Comparison of ENCODE assay signal across 9 mouse cellular contexts in genomic region chr14:51172095-51172865, GRCm38 (mm10). TPM values are rescaled to one million over a fixed set of nuclear protein-coding genes. Genes with fewer than 3 reads are reported as not detected.
DNase-seq lines count a peak whose midpoint lies in the region; ATAC-seq and TF ChIP-seq lines count a peak whose summit lies in the region.
"Not testable (repeated sequence)": the region's sequence is repeated elsewhere in the genome, so short reads cannot be mapped to it uniquely, and the experiment has no call there.
"Had no signal": no experiment of that assay in that cellular context is flagged by ENCODE, and none has a peak within 500 bp of the region (broad histone marks: within the 10 kb centered on the region; RNA-seq: fewer than 3 reads in every experiment).

No protein-coding gene starts in this region.

- H3K27me3 ChIP-seq in CH12.LX (replicated peaks); heart, embryonic 15.5 days; kidney, postnatal 0 days (ENCODE audit: insufficient read depth, low read length); midbrain, embryonic 14.5 days (ENCODE audit: control insufficient read depth, insufficient read depth, low read length); spleen, adult 2 months (ENCODE audit: control insufficient read depth, insufficient read depth, low read length): not testable (repeated sequence)

- not testable (repeated sequence) for H3K36me3 ChIP-seq in CH12.LX (replicated peaks in 1 of 2; ENCODE audit: control insufficient read depth in 1 of 2, insufficient read depth in 1 of 2, low read length in 1 of 2); heart, embryonic 15.5 days; kidney, postnatal 0 days (ENCODE audit: insufficient read depth, low read length); midbrain, embryonic 14.5 days (ENCODE audit: control insufficient read depth, insufficient read depth, low read length); spleen, adult 2 months (ENCODE audit: control insufficient read depth, insufficient read depth, low read length)

- H3K4me2 ChIP-seq in CH12.LX (ENCODE audit: insufficient read depth, low read depth, poor library complexity, severe bottlenecking), result peak overlapping the region; percentile 97
- peak overlapping the region; percentile 37; the same call in 1 of the 2 replicates for H3K4me2 ChIP-seq in heart, embryonic 15.5 days
- not testable (repeated sequence) for H3K4me2 ChIP-seq in kidney, postnatal 0 days (ENCODE audit: low read length); midbrain, embryonic 14.5 days (ENCODE audit: low read length)

- DNase-seq in CH12.LX (ENCODE audit: extremely low read depth) (peak; percentile 44), liver (peak; percentile 76)
- peak; percentile 28 for DNase-seq in brain, embryonic 14.5 days (ENCODE audit: low read depth)
- peak; percentile 64 for DNase-seq in kidney, postnatal 0 days (ENCODE audit: low spot score)
- peak; percentile 69 for DNase-seq in midbrain, embryonic 14.5 days
- DNase-seq in spleen, adult 2 months (ENCODE audit: low read depth in 1 of 2, low spot score in 2 of 2), result peak in 1 of 2 experiments; percentile 4

- peak; percentile 48 for TF ChIP-seq RAD21 in CH12.LX (IDR thresholded peaks at IDR 0.05; ENCODE audit: low read depth, low read length)

- not testable (repeated sequence) for H3K9me3 ChIP-seq in CH12.LX (replicated peaks; ENCODE audit: low read length); heart, embryonic 15.5 days (replicated peaks); kidney, postnatal 0 days (replicated peaks; ENCODE audit: low read length); midbrain, embryonic 14.5 days (ENCODE audit: control insufficient read depth, low read length)

- in situ Hi-C loops in CH12.LX (cut with MboI; ENCODE audit: low pct_ligation_motif_present, low pct_unique_long_range_greater_than_20kb, low sequenced_read_pairs), result loop anchor here (5.0 kb wide), 1 partner anchor 80 kb away; no protein-coding TSS in a partner anchor

- peaks cover 10 to 14% of the 10 kb centered on the region in 2 experiments for H3K4me1 ChIP-seq in CH12.LX (ENCODE audit: control insufficient read depth in 1 of 2, insufficient read depth in 2 of 2)
- H3K4me1 ChIP-seq in heart, embryonic 15.5 days (replicated peaks); kidney, postnatal 0 days (replicated peaks; ENCODE audit: insufficient read depth, low read length); midbrain, embryonic 14.5 days (ENCODE audit: control insufficient read depth, insufficient read depth, low read length); spleen, adult 2 months (ENCODE audit: control insufficient read depth, insufficient read depth, insufficient read length): not testable (repeated sequence)

- dilution Hi-C loops in CH12.LX (cut with MboI; ENCODE audit: extremely low pct_ligation_motif_present, extremely low pct_unique_long_range_greater_than_20kb, low sequenced_read_pairs), result not testable (repeated sequence)

- H3K79me2 ChIP-seq in CH12.LX (replicated peaks; ENCODE audit: control insufficient read depth, extremely low read depth, insufficient read depth, poor library complexity, severe bottlenecking), result not testable (repeated sequence)

- peak overlapping the region; percentile 68 for H3K9ac ChIP-seq in CH12.LX (ENCODE audit: insufficient read depth, low read depth)
- not testable (repeated sequence) for H3K9ac ChIP-seq in heart, embryonic 15.5 days; kidney, postnatal 0 days (ENCODE audit: low read depth, low read length); midbrain, embryonic 14.5 days (replicated peaks; ENCODE audit: low read length)

- ATAC-seq in erythroblast, adult 5-6 weeks (replicated peaks; ENCODE audit: low FRiP score, poor library complexity, severe bottlenecking), result peak; percentile 70
- ATAC-seq in heart, embryonic 15.5 days (replicated peaks; ENCODE audit: insufficient number of reproducible peaks, insufficient read depth, low FRiP score, low read depth); midbrain, embryonic 14.5 days (ENCODE audit: low FRiP score, low TSS enrichment): not testable (repeated sequence)
- 0 out of 2 replicates have a peak, but pooled peaks have one; percentile 30 for ATAC-seq in kidney, postnatal 0 days (replicated peaks; ENCODE audit: low FRiP score, low read depth)

- 32% methylated on average over 9 of the region's 9 CpGs for WGBS in heart, embryonic 15.5 days
- 41% methylated on average over 9 of the region's 9 CpGs for WGBS in kidney, postnatal 0 days
- 39% methylated on average over 9 of the region's 9 CpGs for WGBS in midbrain, embryonic 14.5 days
- 47% methylated on average over 9 of the region's 9 CpGs for WGBS in spleen, adult 2 months

- peak overlapping the region; percentile 74 for H3K27ac ChIP-seq in CH12.LX (ENCODE audit: insufficient read depth, low read depth)
- not testable (repeated sequence) for H3K27ac ChIP-seq in heart, embryonic 15.5 days; kidney, postnatal 0 days; midbrain, embryonic 14.5 days (replicated peaks; ENCODE audit: low read depth, low read length); spleen, adult 2 months (ENCODE audit: insufficient read depth, low read length)

- peak overlapping the region in 2 of 3 experiments; percentile 46 to 61 for H3K4me3 ChIP-seq in CH12.LX (replicated peaks in 1 of 3; ENCODE audit: low read depth in 2 of 3, low read length in 2 of 3, poor library complexity in 1 of 3)
- not testable (repeated sequence) for H3K4me3 ChIP-seq in heart, embryonic 15.5 days; kidney, postnatal 0 days (replicated peaks; ENCODE audit: low read depth, low read length); midbrain, embryonic 14.5 days (replicated peaks; ENCODE audit: low read depth, low read length)
- peak overlapping the region; percentile 23; the same call in 1 of the 2 replicates for H3K4me3 ChIP-seq in spleen, adult 2 months (ENCODE audit: extremely low read depth, insufficient read depth, insufficient read length)

- not testable (repeated sequence) for TF ChIP-seq POLR2A in CH12.LX (IDR thresholded peaks at IDR 0.05; ENCODE audit: low read depth, low read length); brain, embryonic 14.5 days (IDR thresholded peaks at IDR 0.05; ENCODE audit: borderline replicate concordance, extremely low read depth, insufficient read depth, insufficient read length, poor library complexity, severe bottlenecking); spleen, adult 2 months (IDR thresholded peaks at IDR 0.05; ENCODE audit: low read depth, low read length)

- peak; percentile 57 to 65 for TF ChIP-seq CTCF in CH12.LX (conservative IDR thresholded peaks at IDR 0.05 in 1 of 2, IDR thresholded peaks at IDR 0.05 in 1 of 2; ENCODE audit: low read depth in 2 of 2, low read length in 2 of 2)
- TF ChIP-seq CTCF in brain, embryonic 14.5 days (IDR thresholded peaks at IDR 0.05; ENCODE audit: borderline replicate concordance, extremely low read depth, insufficient read depth, insufficient read length), result peak; percentile 68; the same call in 1 of the 2 replicates
- TF ChIP-seq CTCF in kidney, postnatal 0 days (IDR thresholded peaks at IDR 0.05; ENCODE audit: low read depth), result peak; percentile 73
- TF ChIP-seq CTCF in spleen, adult 2 months (IDR thresholded peaks at IDR 0.05; ENCODE audit: extremely low read depth, insufficient read depth, insufficient read length, insufficient replicate concordance), result peak; percentile 21; the same call in 1 of the 2 replicates

- not testable (repeated sequence) for TF ChIP-seq EP300 in CH12.LX (IDR thresholded peaks at IDR 0.05; ENCODE audit: low read length)

RNA-seq across cellular contexts. Expression of gene Rnase2b, which starts 10.2 kb away (rescaled TPM):
- total RNA-seq in CH12.LX (2012; rRNA removed) (1.3 and 1.6 TPM in 2 replicates), CH12.LX (2014; rRNA removed) (not detected in 2 replicates)
- polyA plus RNA-seq in CH12.LX (2012; ENCODE audit: insufficient read length, low read depth), result 0.33 TPM in 1 of 2 replicates, not detected in the other
- polyA plus RNA-seq in brain, embryonic 14.5 days (2012; rRNA removed), result not detected in 2 replicates
- not detected in 2 replicates for total RNA-seq in erythroblast, adult 5-6 weeks (2015; ENCODE audit: low replicate concordance)
- 1.3 TPM in 1 of 2 replicates, not detected in the other for total RNA-seq in erythroblast, adult 5-6 weeks (2017; ENCODE audit: low replicate concordance)
- polyA plus RNA-seq in heart, embryonic 15.5 days (2015; fragmentation: Nextera tagmentation; extraction: Ambion mirVana), result not detected in 2 replicates
- not detected in 2 replicates for polyA plus RNA-seq in kidney, postnatal 0 days (2015; fragmentation: Nextera tagmentation; extraction: Ambion mirVana)
- polyA plus RNA-seq in midbrain, embryonic 14.5 days (2014; fragmentation: Nextera tagmentation; extraction: Ambion mirVana), result not detected in 2 replicates
- polyA plus RNA-seq in spleen, adult 2 months (2012; rRNA removed), result not detected in 2 replicates
- polyA plus RNA-seq: gonadal fat pad, adult 2 months had no signal

RNA-seq across cellular contexts. Expression of gene Rnase1, which starts 25.7 kb away (rescaled TPM):
- total RNA-seq in CH12.LX (2012; rRNA removed) (0.17 TPM in 1 of 2 replicates, not detected in the other), CH12.LX (2014; rRNA removed) (not detected in 2 replicates)
- not detected in 2 replicates for polyA plus RNA-seq in CH12.LX (2012; ENCODE audit: insufficient read length, low read depth)
- polyA plus RNA-seq in brain, embryonic 14.5 days (2012; rRNA removed), result 0.09 and 0.27 TPM in 2 replicates
- total RNA-seq in erythroblast, adult 5-6 weeks (2015; ENCODE audit: low replicate concordance), result 2.1 TPM in 1 of 2 replicates, not detected in the other
- total RNA-seq in erythroblast, adult 5-6 weeks (2017; ENCODE audit: low replicate concordance), result not detected in 2 replicates
- 0.96 and 1.2 TPM in 2 replicates for polyA plus RNA-seq in heart, embryonic 15.5 days (2015; fragmentation: Nextera tagmentation; extraction: Ambion mirVana)
- 0.51 and 1.0 TPM in 2 replicates for polyA plus RNA-seq in kidney, postnatal 0 days (2015; fragmentation: Nextera tagmentation; extraction: Ambion mirVana)
- 0.23 TPM in 1 of 2 replicates, not detected in the other for polyA plus RNA-seq in midbrain, embryonic 14.5 days (2014; fragmentation: Nextera tagmentation; extraction: Ambion mirVana)
- polyA plus RNA-seq in spleen, adult 2 months (2012; rRNA removed), result 1,669 and 1,717 TPM in 2 replicates

RNA-seq across cellular contexts. Expression of gene Ang2, which starts 26.7 kb away (rescaled TPM):
- not detected in 2 replicates for total RNA-seq in CH12.LX (2012; rRNA removed)
- not detected in 2 replicates for total RNA-seq in CH12.LX (2014; rRNA removed)
- polyA plus RNA-seq in CH12.LX (2012; ENCODE audit: insufficient read length, low read depth), result not detected in 2 replicates
- polyA plus RNA-seq in brain, embryonic 14.5 days (2012; rRNA removed), result not detected in 2 replicates
- total RNA-seq in erythroblast, adult 5-6 weeks (2015; ENCODE audit: low replicate concordance), result not detected in 2 replicates
- total RNA-seq in erythroblast, adult 5-6 weeks (2017; ENCODE audit: low replicate concordance), result not detected in 2 replicates
- polyA plus RNA-seq in heart, embryonic 15.5 days (2015; fragmentation: Nextera tagmentation; extraction: Ambion mirVana), result not detected in 2 replicates
- polyA plus RNA-seq in kidney, postnatal 0 days (2015; fragmentation: Nextera tagmentation; extraction: Ambion mirVana), result not detected in 2 replicates
- not detected in 2 replicates for polyA plus RNA-seq in midbrain, embryonic 14.5 days (2014; fragmentation: Nextera tagmentation; extraction: Ambion mirVana)
- 0.09 TPM in 1 of 2 replicates, not detected in the other for polyA plus RNA-seq in spleen, adult 2 months (2012; rRNA removed)
- polyA plus RNA-seq: gonadal fat pad, adult 2 months had no signal

RNA-seq across cellular contexts. Expression of gene Ear14, which starts 30.9 kb away (rescaled TPM):
- total RNA-seq in CH12.LX (2012; rRNA removed), result not detected in 2 replicates
- not detected in 2 replicates for total RNA-seq in CH12.LX (2014; rRNA removed)
- not detected in 2 replicates for polyA plus RNA-seq in CH12.LX (2012; ENCODE audit: insufficient read length, low read depth)
- polyA plus RNA-seq in brain, embryonic 14.5 days (2012; rRNA removed), result not detected in 2 replicates
- total RNA-seq in erythroblast, adult 5-6 weeks (2015; ENCODE audit: low replicate concordance), result not detected in 2 replicates
- total RNA-seq in erythroblast, adult 5-6 weeks (2017; ENCODE audit: low replicate concordance), result not detected in 2 replicates
- not detected in 2 replicates for polyA plus RNA-seq in heart, embryonic 15.5 days (2015; fragmentation: Nextera tagmentation; extraction: Ambion mirVana)
- not detected in 2 replicates for polyA plus RNA-seq in kidney, postnatal 0 days (2015; fragmentation: Nextera tagmentation; extraction: Ambion mirVana)
- polyA plus RNA-seq in midbrain, embryonic 14.5 days (2014; fragmentation: Nextera tagmentation; extraction: Ambion mirVana), result not detected in 2 replicates
- not detected in 2 replicates for polyA plus RNA-seq in spleen, adult 2 months (2012; rRNA removed)
- polyA plus RNA-seq: gonadal fat pad, adult 2 months had no signal

RNA-seq across cellular contexts. Expression of gene Rnase6, which starts 48.6 kb away (rescaled TPM):
- total RNA-seq in CH12.LX (2012; rRNA removed), result 15.6 and 18.3 TPM in 2 replicates
- total RNA-seq in CH12.LX (2014; rRNA removed), result 35.1 and 38.2 TPM in 2 replicates
- polyA plus RNA-seq in CH12.LX (2012; ENCODE audit: insufficient read length, low read depth), result 15.3 and 16.4 TPM in 2 replicates
- 0.44 and 0.52 TPM in 2 replicates for polyA plus RNA-seq in brain, embryonic 14.5 days (2012; rRNA removed)
- 8.1 and 47.2 TPM in 2 replicates for total RNA-seq in erythroblast, adult 5-6 weeks (2015; ENCODE audit: low replicate concordance)
- 9.5 and 15.7 TPM in 2 replicates for total RNA-seq in erythroblast, adult 5-6 weeks (2017; ENCODE audit: low replicate concordance)
- 0.66 and 1.2 TPM in 2 replicates for polyA plus RNA-seq in heart, embryonic 15.5 days (2015; fragmentation: Nextera tagmentation; extraction: Ambion mirVana)
- 0.83 and 1.4 TPM in 2 replicates for polyA plus RNA-seq in kidney, postnatal 0 days (2015; fragmentation: Nextera tagmentation; extraction: Ambion mirVana)
- 1.1 TPM in 1 of 2 replicates, not detected in the other for polyA plus RNA-seq in midbrain, embryonic 14.5 days (2014; fragmentation: Nextera tagmentation; extraction: Ambion mirVana)
- 90.3 and 109 TPM in 2 replicates for polyA plus RNA-seq in spleen, adult 2 months (2012; rRNA removed)

Comparison
In these comparisons a context has a peak if more than half of its experiments do, and no peak if none do; other contexts are left out.
1. CTCF ChIP-seq: peak in every context shown above with its lines; median percentile 73 in kidney, postnatal 0 days; 68 in brain, embryonic 14.5 days; 61 in CH12.LX; 21 in spleen, adult 2 months.
2. RNA of gene Rnase1, which starts 25.7 kb away (polyA plus RNA-seq): 1,669 to 1,717 TPM in spleen, adult 2 months; 0.51 to 1.0 TPM in kidney, postnatal 0 days, 0.96 to 1.2 TPM in heart, embryonic 15.5 days, 0.09 to 0.27 TPM in brain, embryonic 14.5 days, 0.23 TPM in midbrain, embryonic 14.5 days and not detected in CH12.LX; every median in the first group is over 100 times any median in the second.